Mouse (Mus musculus): ENCODE data around the gene Cdr2l.

Cdr2l gene

GRCm38 (mm10) chr11:115406858-115407401, 25.2 kb downstream of the Cdr2l start:
- DNase-seq (ENCODE audit: low spot score), result no peak

GRCm38 (mm10) chr11:115408266-115408920, 26.7 kb downstream of the Cdr2l start:
- no peak for DNase-seq (ENCODE audit: low spot score)

- no peak for DNase-seq (ENCODE audit: low spot score)
Measured at GRCm38 (mm10) chr11:115409556-115409955, 27.8 kb downstream of the Cdr2l start.

GRCm38 (mm10) chr11:115419531-115420237, 38.0 kb downstream of the Cdr2l start, which contains the start of the genes Atp5h and Kctd2:
Gene Atp5h (minus strand): TSS chr11:115419962.
Gene Kctd2 (plus strand): TSS chr11:115420128.
- DNase-seq (ENCODE audit: low spot score), result peak; percentile 96

GRCm38 (mm10) chr11:115420336-115421190, 38.8 kb downstream of the Cdr2l start:
- peak; percentile 63 for DNase-seq (ENCODE audit: low spot score)

- DNase-seq (ENCODE audit: low spot score), result no peak
Measured at GRCm38 (mm10) chr11:115421328-115421727, 39.6 kb downstream of the Cdr2l start.

- no peak for DNase-seq (ENCODE audit: low spot score)
Measured at GRCm38 (mm10) chr11:115421972-115422371, 40.3 kb downstream of the Cdr2l start.

GRCm38 (mm10) chr11:115423091-115423490, 41.4 kb downstream of the Cdr2l start:
- DNase-seq (ENCODE audit: low spot score), result no peak

GRCm38 (mm10) chr11:115424666-115425065, 43.0 kb downstream of the Cdr2l start:
- DNase-seq (ENCODE audit: low spot score), result no peak

- DNase-seq (ENCODE audit: low spot score), result no peak
Measured at GRCm38 (mm10) chr11:115425671-115426070, 44.0 kb downstream of the Cdr2l start.

- DNase-seq (ENCODE audit: low spot score), result peak; percentile 77
Measured at GRCm38 (mm10) chr11:115427482-115428331, 46.0 kb downstream of the Cdr2l start.

GRCm38 (mm10) chr11:115429307-115429706, 47.6 kb downstream of the Cdr2l start:
- no peak for DNase-seq (ENCODE audit: low spot score)

- no peak for DNase-seq (ENCODE audit: low spot score)
Measured at GRCm38 (mm10) chr11:115430561-115430960, 48.8 kb downstream of the Cdr2l start.

- DNase-seq (ENCODE audit: low spot score), result no peak
Measured at GRCm38 (mm10) chr11:115432814-115433213, 51.1 kb downstream of the Cdr2l start.

GRCm38 (mm10) chr11:115433342-115433741, 51.6 kb downstream of the Cdr2l start:
- DNase-seq (ENCODE audit: low spot score), result no peak

- no peak for DNase-seq (ENCODE audit: low spot score)
Measured at GRCm38 (mm10) chr11:115435596-115436337, 54.1 kb downstream of the Cdr2l start.

- no peak for DNase-seq (ENCODE audit: low spot score)
Measured at GRCm38 (mm10) chr11:115437571-115438122, 55.9 kb downstream of the Cdr2l start.

- no peak for DNase-seq (ENCODE audit: low spot score)
Measured at GRCm38 (mm10) chr11:115439326-115439725, 57.6 kb downstream of the Cdr2l start.

- no peak for DNase-seq (ENCODE audit: low spot score)
Measured at GRCm38 (mm10) chr11:115439906-115440595, 58.3 kb downstream of the Cdr2l start, which contains the start of gene Trim80. Gene Trim80 (plus strand): TSS chr11:115440545.
